Mouse (Mus musculus) heart, embryonic 14.5 days (tissue): ENCODE measurements at regions not wholly inside any gene's neighbourhood (a gene's known extent, or its start where the extent isn't known, plus 50 kb on each side); places are given as distances from the start of the nearest gene placed in this dataset.

Experiments used
- ATAC-seq: fragments of 200-750 bp; cut with Nextera tagmentation; 2 replicates; pipeline ENCODE4 v1.8.0; 2017; ENCODE audit warnings: low read depth, moderate TSS enrichment; ENCODE audit not compliant: insufficient number of reproducible peaks, insufficient read depth, low FRiP score
- H3K27ac ChIP-seq, 2 experiments: fragments of 200-500 bp in 1 of 2; fragments of 300-500 bp in 1 of 2; sonication (generic) in 1 of 2; replicated peaks in 1 of 2; 2 replicates each; pipeline ENCODE4 v1.5.1; 2012 to 2014; ENCODE audit warnings: low read depth in 2 of 2, low read length in 2 of 2, control low read depth in 1 of 2, mild to moderate bottlenecking in 1 of 2, mixed read lengths in 1 of 2; ENCODE audit not compliant: control insufficient read depth in 1 of 2, insufficient read depth in 1 of 2
- H3K27me3 ChIP-seq: fragments of 300-500 bp; sonication (generic); 2 replicates; pipeline ENCODE4 v1.6.1; 2014; ENCODE audit warnings: mild to moderate bottlenecking, low read length, control low read depth; ENCODE audit not compliant: control insufficient read depth, insufficient read depth
- H3K36me3 ChIP-seq: fragments of 300-500 bp; sonication (generic); 2 replicates; pipeline ENCODE4 v1.6.1; 2014; ENCODE audit warnings: mild to moderate bottlenecking, control low read depth, low read length, mixed read lengths; ENCODE audit not compliant: control insufficient read depth, insufficient read depth
- H3K4me1 ChIP-seq, 2 experiments: fragments of 200-500 bp in 1 of 2; fragments of 300-500 bp in 1 of 2; sonication (generic) in 1 of 2; 2 replicates each; pipeline ENCODE4 v1.6.1; 2012 to 2014; ENCODE audit warnings: low read length in 2 of 2, control low read depth in 1 of 2, mixed read lengths in 1 of 2; ENCODE audit not compliant: control insufficient read depth in 2 of 2, insufficient read depth in 2 of 2
- H3K4me2 ChIP-seq: fragments of 300-500 bp; sonication (generic); 2 replicates; pipeline ENCODE4 v1.6.1; 2014; ENCODE audit warnings: mild to moderate bottlenecking, low read length
- H3K4me3 ChIP-seq, 2 experiments: fragments of 200-500 bp in 1 of 2; fragments of 300-500 bp in 1 of 2; sonication (generic) in 1 of 2; 2 replicates each; pipeline ENCODE4 v1.5.1; 2012 to 2014; ENCODE audit warnings: low read length in 2 of 2, mild to moderate bottlenecking in 2 of 2, control low read depth in 1 of 2, low read depth in 1 of 2, moderate library complexity in 1 of 2; ENCODE audit not compliant: control insufficient read depth in 1 of 2, insufficient read depth in 1 of 2
- H3K9ac ChIP-seq: fragments of 300-500 bp; sonication (generic); 2 replicates; pipeline ENCODE4 v1.6.1; 2014; ENCODE audit warnings: mild to moderate bottlenecking, low read length
- H3K9me3 ChIP-seq: fragments of 300-500 bp; sonication (generic); 2 replicates; pipeline ENCODE4 v1.6.1; 2016; ENCODE audit warnings: low read length, control low read depth; ENCODE audit not compliant: control insufficient read depth
- WGBS: fragments of 180-500 bp; shearing (Covaris S2); extraction: QIAGEN DNeasy Blood & Tissue Kit; methylation state at CpG from one replicate; pipeline ENCODE4 v1.1.7; 2014; 5-methylcytosine and 5-hydroxymethylcytosine counted together

DNA sequence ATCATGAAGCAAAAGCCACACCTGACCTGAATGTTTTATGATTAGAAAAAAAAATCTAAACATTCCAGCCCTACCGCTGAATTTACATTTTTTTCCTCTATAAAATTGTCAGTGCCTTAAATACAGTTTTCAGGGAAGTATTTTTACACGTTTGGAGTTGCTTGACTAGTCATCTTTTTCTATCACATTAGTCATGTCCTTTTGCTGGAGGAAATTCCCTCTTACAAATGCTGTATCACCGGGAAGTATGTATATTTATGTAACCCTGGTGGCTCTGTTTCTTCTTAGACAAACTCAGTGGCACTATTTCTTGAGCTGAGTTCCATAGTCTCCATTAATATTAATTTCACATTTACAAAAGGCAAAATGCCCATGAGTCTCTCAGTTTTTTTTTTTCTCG, 1122.7 kb upstream of the Zeb2 start:
- Histone ChIP-seq H3K4me3 (no peak overlapping the region), H3K4me2 (no peak overlapping the region), H3K4me1 (no peaks in the 10 kb centered on the region), H3K27ac (no peak overlapping the region), H3K36me3 (no peaks in the 10 kb centered on the region), H3K9me3 (no peaks in the 10 kb centered on the region), H3K27me3 (no peaks in the 10 kb centered on the region), H3K9ac (no peak overlapping the region)
- WGBS: 65% methylated on average over 4 of the region's 4 CpGs
- no peak for ATAC-seq

DNA sequence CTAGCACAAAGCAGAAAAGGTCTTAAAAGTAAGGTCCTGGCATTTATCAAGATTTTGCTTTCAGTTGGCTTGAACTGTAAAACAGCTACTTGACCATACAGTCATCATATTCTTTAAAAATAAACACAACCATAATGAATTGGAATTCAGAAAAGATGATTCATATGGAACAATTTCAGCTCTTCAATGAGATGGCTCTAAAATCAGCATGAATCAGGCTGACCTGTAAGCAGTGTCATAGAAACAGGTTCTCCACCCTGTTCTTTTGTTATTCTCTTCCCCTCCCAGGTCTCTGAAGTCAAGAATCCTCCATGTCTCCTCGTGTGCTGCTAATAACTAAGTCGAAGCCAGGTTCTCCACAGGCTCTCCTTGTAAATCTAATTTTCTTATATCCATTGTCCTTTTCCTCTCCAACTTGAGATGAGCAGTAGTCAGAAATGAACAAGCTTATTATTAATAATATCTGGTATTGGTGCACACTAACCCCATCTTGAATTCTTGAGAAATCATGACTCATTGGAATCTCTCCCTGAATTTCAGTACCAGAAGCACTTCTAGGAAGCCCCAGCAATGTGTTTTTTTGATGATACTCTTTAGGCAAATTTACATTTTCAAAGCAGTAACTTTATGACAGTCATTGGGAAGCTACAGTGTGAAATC, 1113.7 kb upstream of the Zeb2 start:
- no peaks in the 10 kb centered on the region for H3K27me3 ChIP-seq
- no peaks in the 10 kb centered on the region for H3K9me3 ChIP-seq
- no peak overlapping the region for H3K4me2 ChIP-seq
- H3K4me3 ChIP-seq: no peak overlapping the region
- no peak overlapping the region for H3K9ac ChIP-seq
- no peak overlapping the region for H3K27ac ChIP-seq
- 74% methylated on average over 2 of the region's 2 CpGs for WGBS
- H3K4me1 ChIP-seq: no peaks in the 10 kb centered on the region
- ATAC-seq: no peak
- H3K36me3 ChIP-seq: no peaks in the 10 kb centered on the region

- Histone ChIP-seq H3K9ac (no peak overlapping the region), H3K4me3 (no peak overlapping the region), H3K4me2 (no peak overlapping the region), H3K27me3 (no peaks in the 10 kb centered on the region), H3K27ac (no peak overlapping the region), H3K36me3 (no peaks in the 10 kb centered on the region), H3K9me3 (no peaks in the 10 kb centered on the region), H3K4me1 (no peaks in the 10 kb centered on the region)
- no peak for ATAC-seq
- WGBS: 77% methylated on average over 7 of the region's 7 CpGs
These were observed 1101.3 kb upstream of the Zeb2 start for GRCm38 (mm10) chr2:46218336-46218957.

DNA sequence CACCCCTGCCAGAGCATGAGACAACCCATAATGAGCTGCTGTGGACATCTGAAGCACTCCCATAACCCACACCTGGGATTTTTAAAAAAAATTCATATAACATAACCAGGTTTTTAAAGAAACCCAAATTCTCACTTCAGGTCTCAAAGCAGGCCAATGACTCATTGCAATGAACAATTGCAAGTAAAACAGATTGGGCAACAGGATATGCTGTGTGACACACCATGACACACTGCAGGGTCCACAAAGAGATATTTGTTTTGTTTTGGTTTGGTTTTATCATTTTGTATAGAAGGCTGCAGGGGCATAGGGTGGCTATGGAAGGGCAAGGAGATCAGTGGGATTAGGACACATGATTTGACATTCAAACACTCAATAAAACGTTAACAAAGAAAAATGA, 1082.1 kb upstream of the Zeb2 start:
- Histone ChIP-seq H3K36me3 (no peaks in the 10 kb centered on the region), H3K27ac (no peak overlapping the region), H3K27me3 (no peaks in the 10 kb centered on the region), H3K9me3 (no peaks in the 10 kb centered on the region), H3K4me1 (no peaks in the 10 kb centered on the region), H3K9ac (no peak overlapping the region), H3K4me3 (no peak overlapping the region), H3K4me2 (no peak overlapping the region)
- 31% methylated on average over 1 of the region's 1 CpGs for WGBS
- no peak for ATAC-seq

DNA sequence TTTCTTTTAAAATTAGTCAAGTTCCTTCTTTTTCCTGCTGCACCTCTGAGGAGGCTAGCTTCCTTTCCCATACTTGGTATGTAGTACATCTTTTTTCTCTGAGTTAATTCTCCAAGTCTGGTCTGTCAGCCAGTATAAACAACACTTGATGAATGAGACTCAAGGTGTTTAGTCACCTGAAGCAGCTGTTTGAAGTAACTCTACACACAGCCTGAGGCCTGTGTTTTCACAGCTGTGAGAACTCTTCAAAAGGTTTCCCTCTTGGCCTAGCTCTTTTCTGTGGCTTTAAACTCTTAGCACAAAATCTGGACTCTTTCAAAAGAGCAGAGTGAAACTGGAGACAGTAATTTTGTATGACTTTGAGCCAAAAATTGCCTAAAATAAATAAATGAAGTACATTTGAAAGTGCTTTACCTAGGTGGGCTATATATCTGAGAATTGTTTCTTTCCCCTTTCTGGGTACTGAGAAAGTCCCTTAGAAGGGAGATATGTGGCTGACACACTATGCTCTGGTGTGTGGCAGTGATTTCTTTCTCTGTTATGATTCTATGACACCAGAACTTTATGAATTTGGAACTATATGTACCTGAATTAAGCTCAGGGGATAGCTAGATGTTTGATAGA, 1070.2 kb upstream of the Zeb2 start:
- no peaks in the 10 kb centered on the region for H3K9me3 ChIP-seq
- no peak overlapping the region for H3K27ac ChIP-seq
- no peaks in the 10 kb centered on the region for H3K27me3 ChIP-seq
- no peak overlapping the region for H3K4me2 ChIP-seq
- ATAC-seq: no peak
- H3K36me3 ChIP-seq: no peaks in the 10 kb centered on the region
- H3K4me1 ChIP-seq: no peaks in the 10 kb centered on the region
- H3K4me3 ChIP-seq: no peak overlapping the region
- no peak overlapping the region for H3K9ac ChIP-seq

DNA sequence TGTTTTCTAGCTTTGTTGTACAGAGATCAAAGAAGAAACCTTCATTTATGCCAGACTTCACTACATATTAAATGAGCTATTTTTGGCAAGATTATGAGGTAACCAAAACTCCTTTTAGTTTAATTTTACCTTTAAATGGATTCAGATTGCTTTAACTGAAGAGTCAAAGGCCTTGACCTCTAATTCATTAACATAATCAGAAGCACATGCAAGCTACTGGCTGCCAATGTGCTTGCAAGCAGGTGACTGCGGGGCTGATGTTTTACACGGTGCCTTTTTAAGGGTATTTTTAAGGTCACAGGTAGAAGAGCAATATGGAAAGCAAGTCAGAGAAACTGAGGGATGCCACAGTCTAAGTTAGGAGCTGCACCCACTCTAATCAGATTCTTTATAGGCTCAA, 1066.0 kb upstream of the Zeb2 start:
- no peaks in the 10 kb centered on the region for H3K36me3 ChIP-seq
- 81% methylated on average over 2 of the region's 2 CpGs for WGBS
- no peak overlapping the region for H3K4me3 ChIP-seq
- ATAC-seq: no peak
- no peaks in the 10 kb centered on the region for H3K27me3 ChIP-seq
- no peaks in the 10 kb centered on the region for H3K4me1 ChIP-seq
- H3K4me2 ChIP-seq: no peak overlapping the region
- no peaks in the 10 kb centered on the region for H3K9me3 ChIP-seq
- H3K27ac ChIP-seq: no peak overlapping the region
- H3K9ac ChIP-seq: no peak overlapping the region

- Histone ChIP-seq H3K4me2 (no peak overlapping the region), H3K36me3 (no peaks in the 10 kb centered on the region), H3K4me3 (no peak overlapping the region), H3K9ac (no peak overlapping the region), H3K27me3 (no peaks in the 10 kb centered on the region), H3K27ac (no peak overlapping the region), H3K4me1 (no peaks in the 10 kb centered on the region), H3K9me3 (no peaks in the 10 kb centered on the region)
- ATAC-seq: no peak
- 54% methylated on average over 4 of the region's 4 CpGs for WGBS
These were observed 1062.5 kb upstream of the Zeb2 start for GRCm38 (mm10) chr2:46179741-46180140.
